Mouse (Mus musculus) small intestine, adult 2 months (tissue): ENCODE measurements at regions not wholly inside any gene's neighbourhood (a gene's known extent, or its start where the extent isn't known, plus 50 kb on each side); places are given as distances from the start of the nearest gene placed in this dataset.

Experiments used
- CTCF ChIP-seq: fragments of 200-500 bp; IDR thresholded peaks from 2 replicates; pipeline ENCODE4 v1.5.1; 2012; ENCODE audit warnings: low read depth, mild to moderate bottlenecking, control low read depth, inconsistent platforms, low read length, moderate library complexity, mixed read lengths; ENCODE audit not compliant: insufficient replicate concordance, insufficient read length; ENCODE audit errors: extremely low read depth
- POLR2A ChIP-seq: fragments of 200-500 bp; IDR thresholded peaks from 2 replicates; pipeline ENCODE4 v1.6.1; 2012; ENCODE audit warnings: low read depth, mild to moderate bottlenecking, control low read depth, inconsistent platforms, low read length, moderate library complexity

DNA sequence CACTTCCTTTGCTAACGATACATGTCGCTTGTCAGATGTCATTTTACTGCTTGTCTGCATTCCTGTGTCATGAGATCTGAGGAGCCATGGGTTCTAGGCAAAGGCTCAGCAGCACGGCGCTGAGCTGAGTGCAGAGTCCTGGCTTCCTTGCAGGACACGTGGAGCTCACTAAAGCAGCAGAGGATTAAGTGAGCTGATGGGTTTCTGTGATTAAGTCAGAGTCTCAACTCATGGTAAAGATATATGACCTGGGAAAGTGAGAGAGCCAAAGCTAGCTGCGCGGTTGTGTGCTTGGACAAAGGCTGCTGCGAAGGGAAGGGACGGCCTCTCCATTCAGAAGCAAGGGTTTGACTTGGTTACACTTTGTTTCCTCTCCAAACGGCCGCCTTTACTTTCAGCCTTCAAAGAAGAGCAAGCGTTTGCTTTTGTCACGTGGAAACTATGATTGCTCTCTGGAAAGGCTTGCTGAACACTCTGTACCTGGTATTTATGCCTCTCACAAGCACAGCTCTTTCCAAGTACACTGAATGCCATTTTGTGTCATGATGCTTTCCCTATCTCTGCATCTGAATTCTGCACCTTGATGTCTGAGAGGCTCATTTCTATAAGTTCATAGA, 292.5 kb downstream of the Klf5 start:
- TF ChIP-seq POLR2A (no peak), CTCF (no peak)
